34 mouse cellular contexts compared by ENCODE assay signal in genomic region chr14:31764083-31764482, GRCm38 (mm10).
"Had no signal": no experiment of that assay in that cellular context is flagged by ENCODE, and none has a peak within 500 bp of the region (broad histone marks: within the 10 kb centered on the region; RNA-seq: fewer than 3 reads in every experiment).

No protein-coding gene starts in this region.

- H3K36me3 ChIP-seq: intestine, embryonic 15.5 days had no signal

- H3K4me1 ChIP-seq: heart, embryonic 12.5 days; heart, embryonic 13.5 days; heart, embryonic 15.5 days; hindbrain, embryonic 12.5 days; hindbrain, embryonic 13.5 days; hindbrain, embryonic 15.5 days; intestine, embryonic 15.5 days; kidney, embryonic 15.5 days had no signal

- H3K27ac ChIP-seq: heart, embryonic 13.5 days; heart, embryonic 15.5 days; hindbrain, embryonic 10.5 days; hindbrain, embryonic 12.5 days; hindbrain, embryonic 13.5 days; hindbrain, embryonic 14.5 days; hindbrain, embryonic 15.5 days; hindbrain, postnatal 0 days; intestine, embryonic 15.5 days; kidney, embryonic 15.5 days; kidney, postnatal 0 days; layer of hippocampus, adult 2 months; left cerebral cortex, adult 2 months had no signal

- DNase-seq: heart, postnatal 10 days; heart, postnatal 14 days; heart, postnatal 36 days; heart, postnatal 4 days; kidney, adult 11 months; kidney, adult 18-20 months; kidney, adult 2 months; kidney, adult 8-10 months; kidney, adult 9 months; kidney, postnatal 10 days; kidney, postnatal 14 days; kidney, postnatal 25 days; kidney, postnatal 36 days; kidney, postnatal 4 days; layer of hippocampus, adult 9-11 months; layer of hippocampus, postnatal 36 days had no signal

- H3K27me3 ChIP-seq: heart, embryonic 12.5 days; heart, embryonic 13.5 days; heart, embryonic 15.5 days; hindbrain, embryonic 12.5 days; hindbrain, embryonic 13.5 days; hindbrain, embryonic 15.5 days; intestine, embryonic 15.5 days; kidney, embryonic 15.5 days had no signal

- H3K9me3 ChIP-seq: heart, embryonic 12.5 days; heart, embryonic 13.5 days; heart, embryonic 15.5 days; hindbrain, embryonic 10.5 days; hindbrain, embryonic 12.5 days; hindbrain, embryonic 13.5 days; hindbrain, embryonic 15.5 days; intestine, embryonic 15.5 days; kidney, embryonic 15.5 days had no signal

- ATAC-seq: hindbrain, embryonic 16.5 days; hindbrain, postnatal 0 days; inflammation-experienced regulatory T-cells, adult 6 months; intestine, embryonic 15.5 days; intestine, embryonic 16.5 days; intestine, postnatal 0 days had no signal

- H3K4me3 ChIP-seq: heart, embryonic 12.5 days; heart, embryonic 13.5 days; heart, embryonic 15.5 days; hindbrain, embryonic 10.5 days; hindbrain, embryonic 12.5 days; hindbrain, embryonic 13.5 days; hindbrain, embryonic 15.5 days; intestine, embryonic 15.5 days; kidney, embryonic 15.5 days; layer of hippocampus, adult 2 months; left cerebral cortex, adult 2 months had no signal

- H3K9ac ChIP-seq: heart, embryonic 12.5 days; heart, embryonic 13.5 days; heart, embryonic 15.5 days; hindbrain, embryonic 12.5 days; hindbrain, embryonic 13.5 days; hindbrain, embryonic 14.5 days; hindbrain, embryonic 15.5 days; intestine, embryonic 15.5 days; kidney, embryonic 15.5 days had no signal
